Mouse (Mus musculus) duodenum, adult 2 months (tissue): ENCODE data around the gene Bloc1s2. TPM values are rescaled to one million over a fixed set of nuclear protein-coding genes. Genes with fewer than 3 reads are reported as not detected.

ENCODE experiments used
- polyA plus RNA-seq: library from polyadenylated mRNA; depleted of rRNA; stranded (reverse); fragments of >200 nt; gene quantifications from 2 replicates; pipeline ENCODE4 v1.2.3, GENCODE M21; 2012; ENCODE audit warnings: low replicate concordance; rRNA removed

The Bloc1s2 gene
- 8.9 and 11.8 TPM in 2 replicates for polyA plus RNA-seq

DNA sequence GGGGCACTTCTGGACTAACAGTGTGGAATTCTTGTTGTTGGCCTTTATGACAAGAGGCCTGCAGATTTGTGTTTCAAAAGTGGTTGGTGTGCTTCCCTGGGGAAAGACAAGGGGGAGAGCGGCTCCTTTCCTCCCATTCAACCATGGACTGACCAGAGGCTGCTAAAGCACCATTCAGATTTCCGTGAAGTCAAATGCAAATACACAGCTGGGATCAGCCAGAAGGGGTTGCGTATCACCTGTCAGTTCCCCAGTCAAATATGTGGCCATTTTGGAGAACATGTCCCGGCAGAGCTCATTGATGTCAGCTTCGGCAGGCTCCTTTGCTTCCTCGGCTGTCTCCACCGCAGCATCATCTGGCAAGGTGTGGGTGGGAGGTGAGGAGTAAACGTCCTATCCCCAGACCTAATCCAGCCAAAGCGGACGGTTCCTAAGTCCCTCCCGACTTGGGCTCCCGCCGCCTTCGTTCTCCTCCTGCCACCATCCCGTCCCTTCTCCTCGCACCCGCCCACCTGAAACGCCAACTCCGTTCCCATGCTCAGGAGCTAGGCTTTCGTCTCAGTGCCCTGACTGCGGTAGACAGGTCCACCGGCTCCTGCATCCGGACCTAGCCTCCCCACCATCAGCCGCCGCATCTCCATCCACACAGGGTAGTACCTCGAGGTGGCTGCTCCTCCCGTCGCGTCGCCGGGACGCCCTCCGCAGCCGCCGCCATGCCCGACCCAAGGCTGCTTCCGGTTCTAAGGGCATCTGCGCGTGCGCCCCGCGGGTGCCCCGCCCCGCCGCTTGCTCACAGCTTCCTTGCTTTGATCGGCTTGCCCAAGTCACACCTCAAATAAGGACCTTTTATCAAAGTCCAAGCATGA is at the start of gene Bloc1s2:
Bloc1s2 (minus strand) TSS at position 745 of the 866 bp plus-strand sequence.

DNA sequence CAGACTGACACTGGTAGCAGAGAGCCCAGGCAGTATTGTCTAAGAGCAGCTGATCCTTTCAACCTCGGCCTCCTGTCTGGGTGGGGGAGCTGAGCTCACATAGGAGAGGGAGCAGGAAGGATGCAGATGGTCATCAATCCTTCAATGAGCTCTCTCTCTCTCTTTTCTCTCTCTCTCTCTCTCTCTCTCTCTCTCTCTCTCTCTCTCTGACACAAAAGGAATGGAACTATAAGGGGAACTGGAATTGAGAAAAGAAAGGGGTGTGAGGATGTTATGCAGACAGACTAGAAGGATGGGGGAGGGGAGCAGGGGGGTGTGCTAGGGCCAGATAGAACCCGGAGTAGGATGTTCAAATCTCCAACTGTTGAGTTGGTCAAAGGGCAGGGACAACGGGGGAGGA is 46.1 kb upstream of the Bloc1s2 start, which contains the start of gene Pkd2l1:
Pkd2l1 (minus strand) TSS at position 101 of the 400 bp plus-strand sequence.

DNA sequence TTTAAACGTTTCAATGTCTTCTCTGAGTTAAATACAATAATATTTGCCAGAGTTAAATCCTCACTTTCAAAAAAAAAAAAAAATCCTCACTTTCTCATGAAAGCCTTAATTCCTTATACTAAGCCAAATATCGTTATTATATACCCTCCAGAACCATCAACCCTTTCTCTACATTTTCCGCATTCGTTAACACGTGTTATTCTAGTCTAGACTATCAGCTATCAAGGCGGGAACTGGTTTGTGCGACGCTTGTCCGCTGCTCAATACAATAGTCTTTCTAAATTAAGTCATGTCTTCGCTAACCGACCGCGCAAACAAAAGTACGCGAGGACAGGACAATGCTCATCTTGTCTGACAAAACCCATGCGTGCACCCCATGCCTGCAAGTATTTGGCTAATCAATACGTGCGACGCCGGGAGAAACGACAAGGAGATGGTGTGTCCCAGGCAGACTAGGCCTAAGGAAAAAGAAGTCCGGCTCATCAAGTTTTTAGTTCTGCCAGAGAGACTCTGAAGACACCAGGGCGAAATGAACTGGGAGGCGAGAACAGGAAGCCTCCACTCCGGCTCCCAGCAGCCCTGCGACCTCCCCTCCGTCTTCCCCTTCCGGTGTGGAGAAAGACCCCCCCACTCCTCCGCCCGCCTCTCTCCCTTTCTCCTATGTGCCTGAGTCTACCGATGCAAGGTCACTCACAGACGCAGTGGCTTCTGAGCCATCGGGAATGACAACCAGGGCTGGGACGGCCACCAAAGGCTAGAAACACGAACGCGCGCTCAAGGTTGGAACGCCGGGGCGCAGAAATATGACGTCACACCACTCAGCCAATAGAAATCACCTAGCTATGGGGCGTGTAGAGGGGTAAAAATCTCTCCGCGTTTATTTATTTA is 10.9 kb downstream of the Bloc1s2 start, which contains the start of gene Cwf19l1:
Cwf19l1 (minus strand) TSS at position 805 of the 888 bp plus-strand sequence.

DNA sequence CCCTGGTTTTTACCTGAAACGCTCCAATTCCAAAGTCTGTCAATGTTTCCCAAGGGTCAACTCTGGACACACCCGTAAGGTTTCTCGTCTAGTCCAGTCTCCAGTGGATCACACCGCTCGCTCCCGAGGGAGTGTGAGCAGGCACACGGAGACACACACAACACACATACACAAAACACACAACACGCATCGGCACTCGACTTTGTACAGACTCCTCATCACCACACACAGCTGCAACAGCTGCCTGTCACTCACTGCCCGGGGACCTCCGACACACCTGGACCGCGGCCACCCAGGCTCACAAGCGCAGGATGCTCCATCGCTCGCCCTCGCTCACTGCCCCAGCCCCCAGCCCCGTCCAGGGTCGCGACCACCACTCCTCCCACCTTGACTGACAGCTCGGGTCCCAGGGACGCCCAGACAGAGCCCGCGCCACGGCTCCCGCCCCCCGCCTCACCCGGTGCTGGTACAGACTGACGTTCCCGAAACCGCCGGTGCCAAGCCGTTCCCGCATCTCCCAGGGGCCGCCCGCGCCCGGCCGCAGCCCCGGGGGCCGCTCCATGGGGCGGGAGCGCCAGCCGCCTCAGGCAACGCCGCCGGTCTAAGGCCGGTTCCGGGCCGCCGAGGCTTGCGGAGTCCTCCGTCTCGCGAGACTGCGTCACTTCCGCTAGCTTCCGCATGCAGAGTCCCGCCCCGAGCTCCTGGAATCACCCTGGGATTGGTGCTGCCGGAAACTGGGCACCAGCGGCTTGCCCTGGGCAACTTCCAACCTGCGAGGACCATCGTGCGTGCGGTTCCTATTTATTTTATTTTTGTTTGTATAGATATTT is 39.2 kb downstream of the Bloc1s2 start, which contains the start of gene Chuk:
Chuk (minus strand) TSS at position 650 of the 830 bp plus-strand sequence.

Other genes starting within 250 kb of the Bloc1s2 start
- gene Dnmbp, start 206.3 kb downstream of the Bloc1s2 start, polyA plus RNA-seq: 32.9 and 33.6 TPM in 2 replicates
- 1.8 and 9.0 TPM in 2 replicates for gene Cpn1, start 159.9 kb downstream of the Bloc1s2 start, polyA plus RNA-seq
- 0.78 and 1.1 TPM in 2 replicates for gene Cyp2c23, start 117.2 kb downstream of the Bloc1s2 start, polyA plus RNA-seq
- 4.8 and 5.0 TPM in 2 replicates for gene Erlin1, start 76.7 kb downstream of the Bloc1s2 start, polyA plus RNA-seq
- gene Chuk, start 39.0 kb downstream of the Bloc1s2 start, polyA plus RNA-seq: 3.8 and 4.6 TPM in 2 replicates
- gene Cwf19l1, start 10.6 kb downstream of the Bloc1s2 start, polyA plus RNA-seq: 1.5 and 1.6 TPM in 2 replicates
- 0.02 and 0.08 TPM in 2 replicates for gene Pkd2l1, start 46.0 kb upstream of the Bloc1s2 start, polyA plus RNA-seq
- not detected in 2 replicates for gene Scd3, start 56.8 kb upstream of the Bloc1s2 start, polyA plus RNA-seq
- gene Scd2, start 147.2 kb upstream of the Bloc1s2 start, polyA plus RNA-seq: 9.5 and 29.2 TPM in 2 replicates
- gene Scd4, start 186.6 kb upstream of the Bloc1s2 start, polyA plus RNA-seq: 0.04 and 0.09 TPM in 2 replicates